Mouse (Mus musculus) stomach, embryonic 15.5 days (tissue): ENCODE results near the gene Uqcc1. TPM values are rescaled to one million over a fixed set of nuclear protein-coding genes. Genes with fewer than 3 reads are reported as not detected.

ENCODE experiments used
- ATAC-seq: fragments of 200-750 bp; cut with Nextera tagmentation; 2 replicates; pipeline ENCODE4 v1.8.0; 2017; ENCODE audit warnings: low read depth, moderate number of reproducible peaks, moderate TSS enrichment; ENCODE audit not compliant: insufficient read depth, low FRiP score
- H3K27ac ChIP-seq: fragments of 300-500 bp; sonication (generic); 2 replicates; pipeline ENCODE4 v1.5.1; 2015; ENCODE audit warnings: mild to moderate bottlenecking, inconsistent platforms
- H3K27me3 ChIP-seq: fragments of 300-500 bp; sonication (generic); replicated peaks from 2 replicates; pipeline ENCODE4 v1.6.1; 2015; ENCODE audit warnings: inconsistent platforms
- H3K36me3 ChIP-seq: fragments of 300-500 bp; sonication (generic); 2 replicates; pipeline ENCODE4 v1.6.1; 2015; ENCODE audit warnings: inconsistent platforms
- H3K4me1 ChIP-seq: fragments of 300-500 bp; sonication (generic); 2 replicates; pipeline ENCODE4 v1.6.1; 2015; ENCODE audit warnings: inconsistent platforms
- H3K4me2 ChIP-seq: fragments of 300-500 bp; sonication (generic); 2 replicates; pipeline ENCODE4 v1.6.1; 2015; ENCODE audit warnings: mild to moderate bottlenecking, inconsistent platforms
- H3K4me3 ChIP-seq: fragments of 300-500 bp; sonication (generic); replicated peaks from 2 replicates; pipeline ENCODE4 v1.5.1; 2015; ENCODE audit warnings: inconsistent platforms
- H3K9ac ChIP-seq: fragments of 300-500 bp; sonication (generic); 2 replicates; pipeline ENCODE4 v1.6.1; 2015; ENCODE audit warnings: inconsistent platforms
- H3K9me3 ChIP-seq: fragments of 300-500 bp; sonication (generic); 2 replicates; pipeline ENCODE4 v1.6.1; 2016; ENCODE audit warnings: inconsistent platforms
- WGBS: fragments of 180-500 bp; shearing (Covaris S2); methylation state at CpG from one replicate; pipeline ENCODE4 v1.1.7; 2015; 5-methylcytosine and 5-hydroxymethylcytosine counted together
- polyA plus RNA-seq: library from polyadenylated mRNA; unstranded; fragments of >200 nt; fragmentation: Nextera tagmentation; extraction: Ambion mirVana; gene quantifications from 2 replicates; pipeline ENCODE4 v1.2.1, GENCODE M21; 2015

Gene Uqcc1
- 64.5 and 72.0 TPM in 2 replicates for polyA plus RNA-seq

- H3K36me3 ChIP-seq: no peaks in the 10 kb centered on the region
- WGBS: under 1% methylated on average over 38 of the region's 38 CpGs
- peak within 1 kb of the TSS; percentile 86 for H3K27ac ChIP-seq
- H3K9ac ChIP-seq: peak within 1 kb of the TSS; percentile 53; the same call in 1 of the 2 replicates
- ATAC-seq: peak; percentile 89
- no peaks in the 10 kb centered on the region for H3K27me3 ChIP-seq
- H3K4me3 ChIP-seq: peak within 1 kb of the TSS; percentile 58
- H3K4me2 ChIP-seq: peak within 1 kb of the TSS; percentile 73
- no peaks in the 10 kb centered on the region for H3K9me3 ChIP-seq
- H3K4me1 ChIP-seq: peaks cover 6% of the 10 kb centered on the region; the same call in 1 of the 2 replicates
Measured at GRCm38 (mm10) chr2:155929531-155930442, at the start of gene Uqcc1. Uqcc1 (minus strand) TSS chr2:155930310.

- Histone ChIP-seq H3K9ac (no peak overlapping the region), H3K4me2 (no peak overlapping the region), H3K36me3 (peaks cover 74% of the 10 kb centered on the region), H3K4me1 (no peaks in the 10 kb centered on the region), H3K27ac (no peak overlapping the region), H3K9me3 (no peaks in the 10 kb centered on the region), H3K27me3 (no peaks in the 10 kb centered on the region), H3K4me3 (no peak overlapping the region)
- WGBS: 80% methylated on average over 5 of the region's 5 CpGs
- ATAC-seq: no peak
Measured at GRCm38 (mm10) chr2:155979328-155979991, 49.4 kb upstream of the Uqcc1 start.

GRCm38 (mm10) chr2:155974087-155974731, 44.1 kb upstream of the Uqcc1 start:
- Histone ChIP-seq H3K9ac (no peak overlapping the region), H3K4me3 (no peak overlapping the region), H3K9me3 (no peaks in the 10 kb centered on the region), H3K4me1 (no peaks in the 10 kb centered on the region), H3K27me3 (no peaks in the 10 kb centered on the region), H3K4me2 (no peak overlapping the region), H3K36me3 (peaks cover 67% of the 10 kb centered on the region), H3K27ac (no peak overlapping the region)
- ATAC-seq: no peak
- WGBS: 74% methylated on average over 14 of the region's 14 CpGs

- no peak overlapping the region for H3K9ac ChIP-seq
- H3K4me2 ChIP-seq: no peak overlapping the region
- peaks cover 70% of the 10 kb centered on the region for H3K36me3 ChIP-seq
- no peaks in the 10 kb centered on the region for H3K27me3 ChIP-seq
- 74% methylated on average over 6 of the region's 6 CpGs for WGBS
- H3K9me3 ChIP-seq: no peaks in the 10 kb centered on the region
- no peak for ATAC-seq
- H3K27ac ChIP-seq: no peak overlapping the region
- no peaks in the 10 kb centered on the region for H3K4me1 ChIP-seq
- H3K4me3 ChIP-seq: no peak overlapping the region
Measured at GRCm38 (mm10) chr2:155973348-155973747, 43.2 kb upstream of the Uqcc1 start.

- ATAC-seq: no peak
- H3K4me1 ChIP-seq: no peaks in the 10 kb centered on the region
- no peak overlapping the region for H3K27ac ChIP-seq
- no peaks in the 10 kb centered on the region for H3K9me3 ChIP-seq
- no peak overlapping the region for H3K9ac ChIP-seq
- WGBS: 19% methylated on average over 1 of the region's 1 CpGs
- no peak overlapping the region for H3K4me2 ChIP-seq
- no peaks in the 10 kb centered on the region for H3K27me3 ChIP-seq
- peaks cover 29% of the 10 kb centered on the region for H3K36me3 ChIP-seq
- no peak overlapping the region for H3K4me3 ChIP-seq
Measured at GRCm38 (mm10) chr2:155962991-155963390, 32.9 kb upstream of the Uqcc1 start.

GRCm38 (mm10) chr2:155961862-155962261, 31.8 kb upstream of the Uqcc1 start:
- no peaks in the 10 kb centered on the region for H3K9me3 ChIP-seq
- no peak overlapping the region for H3K4me3 ChIP-seq
- H3K4me2 ChIP-seq: no peak overlapping the region
- peaks cover 7% of the 10 kb centered on the region; the same call in 1 of the 2 replicates for H3K4me1 ChIP-seq
- WGBS: 82% methylated on average over 10 of the region's 10 CpGs
- H3K27me3 ChIP-seq: no peaks in the 10 kb centered on the region
- no peak overlapping the region for H3K9ac ChIP-seq
- ATAC-seq: no peak
- peaks cover 18% of the 10 kb centered on the region for H3K36me3 ChIP-seq
- no peak overlapping the region for H3K27ac ChIP-seq

GRCm38 (mm10) chr2:155959981-155960380, 29.9 kb upstream of the Uqcc1 start:
- no peaks in the 10 kb centered on the region for H3K9me3 ChIP-seq
- H3K4me1 ChIP-seq: peaks cover 7% of the 10 kb centered on the region; the same call in 1 of the 2 replicates
- H3K27ac ChIP-seq: no peak overlapping the region
- ATAC-seq: no peak
- no peak overlapping the region for H3K4me2 ChIP-seq
- no peak overlapping the region for H3K4me3 ChIP-seq
- H3K27me3 ChIP-seq: no peaks in the 10 kb centered on the region
- H3K9ac ChIP-seq: no peak overlapping the region
- WGBS: 75% methylated on average over 5 of the region's 5 CpGs
- H3K36me3 ChIP-seq: peaks cover 9% of the 10 kb centered on the region

- Histone ChIP-seq H3K4me2 (peak within 1 kb of the TSS; percentile 76), H3K9ac (peak within 1 kb of the TSS; percentile 94), H3K27me3 (no peaks in the 10 kb centered on the region), H3K4me1 (peaks cover 7% of the 10 kb centered on the region; the same call in 1 of the 2 replicates), H3K36me3 (no peaks in the 10 kb centered on the region), H3K9me3 (no peaks in the 10 kb centered on the region), H3K4me3 (peak within 1 kb of the TSS; percentile 97), H3K27ac (peak within 1 kb of the TSS; percentile 88)
- peak; percentile 98 for ATAC-seq
- under 1% methylated on average over 57 of the region's 59 CpGs for WGBS
Measured at GRCm38 (mm10) chr2:155956134-155957059, 26.3 kb upstream of the Uqcc1 start, which contains the start of gene Cep250. Cep250 (plus strand) TSS chr2:155956458.

GRCm38 (mm10) chr2:155952006-155952405, 21.9 kb upstream of the Uqcc1 start:
- no peak overlapping the region for H3K4me2 ChIP-seq
- no peaks in the 10 kb centered on the region for H3K36me3 ChIP-seq
- H3K4me3 ChIP-seq: no peak overlapping the region
- no peaks in the 10 kb centered on the region for H3K4me1 ChIP-seq
- H3K9me3 ChIP-seq: no peaks in the 10 kb centered on the region
- H3K27me3 ChIP-seq: 0 out of 2 replicates have a peak, but pooled peaks cover 3% of the 10 kb centered on the region
- ATAC-seq: no peak
- no peak overlapping the region for H3K9ac ChIP-seq
- H3K27ac ChIP-seq: no peak overlapping the region

- no peak for ATAC-seq
- H3K27me3 ChIP-seq: 0 out of 2 replicates have a peak, but pooled peaks cover 3% of the 10 kb centered on the region
- H3K9me3 ChIP-seq: no peaks in the 10 kb centered on the region
- H3K4me3 ChIP-seq: no peak overlapping the region
- 48% methylated on average over 6 of the region's 6 CpGs for WGBS
- no peaks in the 10 kb centered on the region for H3K36me3 ChIP-seq
- no peak overlapping the region for H3K9ac ChIP-seq
- peaks cover 6% of the 10 kb centered on the region; the same call in 1 of the 2 replicates for H3K4me1 ChIP-seq
- H3K27ac ChIP-seq: no peak overlapping the region
- no peak overlapping the region for H3K4me2 ChIP-seq
Measured at GRCm38 (mm10) chr2:155949362-155949761, 19.3 kb upstream of the Uqcc1 start.
